Mouse (Mus musculus): ENCODE results near the gene E2f4. TPM values are rescaled to one million over a fixed set of nuclear protein-coding genes. Genes with fewer than 3 reads are reported as not detected.
A peak's percentile ranks its signal among the peaks of the same experiment; 100 is the strongest.

The E2f4 gene
- 120 and 128 TPM in 2 replicates for polyA plus RNA-seq (2016; fragmentation: Nextera tagmentation; extraction: Ambion mirVana)

GRCm38 (mm10) chr8:105297511-105298192 is at the start of gene E2f4:
Gene E2f4 (plus strand): TSS chr8:105297663.
- peak; percentile 94 for DNase-seq (ENCODE audit: low spot score)
- H3K36me3 ChIP-seq: peaks cover 43% of the 10 kb centered on the region
- H3K27me3 ChIP-seq (ENCODE audit: insufficient read depth, poor library complexity, severe bottlenecking): peaks cover 17% of the 10 kb centered on the region
- H3K9me3 ChIP-seq: no peaks in the 10 kb centered on the region
- under 1% methylated on average over 58 of the region's 58 CpGs for WGBS
- H3K27ac ChIP-seq: peak within 1 kb of the TSS; percentile 90
- H3K4me1 ChIP-seq (replicated peaks): peaks cover 29% of the 10 kb centered on the region
- H3K4me3 ChIP-seq: peak within 1 kb of the TSS; percentile 82

- no peak for DNase-seq (ENCODE audit: low spot score)
- WGBS: 91% methylated on average over 6 of the region's 6 CpGs
- H3K4me3 ChIP-seq: no peak overlapping the region
- H3K36me3 ChIP-seq: peaks cover 64% of the 10 kb centered on the region
- H3K27me3 ChIP-seq (ENCODE audit: insufficient read depth, poor library complexity, severe bottlenecking): peaks cover 24% of the 10 kb centered on the region
- no peaks in the 10 kb centered on the region for H3K9me3 ChIP-seq
- peaks cover 21% of the 10 kb centered on the region for H3K4me1 ChIP-seq (replicated peaks)
- H3K27ac ChIP-seq: no peak overlapping the region
Observed at GRCm38 (mm10) chr8:105251954-105252353, 45.5 kb upstream of the E2f4 start.

- DNase-seq (ENCODE audit: low spot score): no peak
- 87% methylated on average over 10 of the region's 10 CpGs for WGBS
Observed at GRCm38 (mm10) chr8:105252680-105253537, 44.6 kb upstream of the E2f4 start.

GRCm38 (mm10) chr8:105253766-105254151 is 43.7 kb upstream of the E2f4 start:
- H3K4me3 ChIP-seq: peak overlapping the region; percentile 72
- H3K9me3 ChIP-seq: no peaks in the 10 kb centered on the region
- peaks cover 46% of the 10 kb centered on the region for H3K36me3 ChIP-seq
- WGBS: 39% methylated on average over 20 of the region's 20 CpGs
- no peak for DNase-seq (ENCODE audit: low spot score)
- H3K27me3 ChIP-seq (ENCODE audit: insufficient read depth, poor library complexity, severe bottlenecking): peaks cover 42% of the 10 kb centered on the region
- no peak overlapping the region for H3K27ac ChIP-seq
- peaks cover 25% of the 10 kb centered on the region for H3K4me1 ChIP-seq (replicated peaks)

More at GRCm38 (mm10) chr8:105252680-105253537, 44.6 kb upstream of the E2f4 start:
- no peak overlapping the region for H3K27ac ChIP-seq
- no peak overlapping the region for H3K4me3 ChIP-seq
- H3K4me1 ChIP-seq (replicated peaks): peaks cover 21% of the 10 kb centered on the region
- H3K9me3 ChIP-seq: no peaks in the 10 kb centered on the region
- peaks cover 54% of the 10 kb centered on the region for H3K36me3 ChIP-seq
- peaks cover 33% of the 10 kb centered on the region for H3K27me3 ChIP-seq (ENCODE audit: insufficient read depth, poor library complexity, severe bottlenecking)

GRCm38 (mm10) chr8:105254152-105254965 is 43.1 kb upstream of the E2f4 start:
- Histone ChIP-seq H3K27ac (peak overlapping the region; percentile 84), H3K27me3 (ENCODE audit: insufficient read depth, poor library complexity, severe bottlenecking) (peaks cover 48% of the 10 kb centered on the region), H3K4me3 (peak overlapping the region; percentile 72), H3K4me1 (replicated peaks) (peaks cover 31% of the 10 kb centered on the region), H3K36me3 (peaks cover 40% of the 10 kb centered on the region), H3K9me3 (no peaks in the 10 kb centered on the region)
- 1% methylated on average over 74 of the region's 74 CpGs for WGBS
- peak; percentile 89 for DNase-seq (ENCODE audit: low spot score)

- H3K36me3 ChIP-seq: peaks cover 34% of the 10 kb centered on the region
- WGBS: 2% methylated on average over 14 of the region's 14 CpGs
- DNase-seq (ENCODE audit: low spot score): peak; percentile 64
- H3K27me3 ChIP-seq (ENCODE audit: insufficient read depth, poor library complexity, severe bottlenecking): peaks cover 54% of the 10 kb centered on the region
- H3K4me3 ChIP-seq: peak within 1 kb of the TSS; percentile 72
- peaks cover 37% of the 10 kb centered on the region for H3K4me1 ChIP-seq (replicated peaks)
- H3K27ac ChIP-seq: peak within 1 kb of the TSS; percentile 84
- H3K9me3 ChIP-seq: no peaks in the 10 kb centered on the region
Observed at GRCm38 (mm10) chr8:105254966-105255350, 42.5 kb upstream of the E2f4 start, which contains the start of gene B3gnt9. Gene B3gnt9 (minus strand): TSS chr8:105255153.

- 63% methylated on average over 7 of the region's 7 CpGs for WGBS
- Histone ChIP-seq H3K9me3 (peaks cover 7% of the 10 kb centered on the region; the same call in 1 of the 2 replicates), H3K27me3 (ENCODE audit: insufficient read depth, poor library complexity, severe bottlenecking) (peaks cover 79% of the 10 kb centered on the region), H3K4me1 (replicated peaks) (peaks cover 38% of the 10 kb centered on the region), H3K36me3 (peaks cover 9% of the 10 kb centered on the region), H3K4me3 (no peak overlapping the region), H3K27ac (no peak overlapping the region)
- no peak for DNase-seq (ENCODE audit: low spot score)
Observed at GRCm38 (mm10) chr8:105257318-105258114, 39.9 kb upstream of the E2f4 start.

GRCm38 (mm10) chr8:105258911-105259720 is 38.3 kb upstream of the E2f4 start:
- peak overlapping the region; percentile 51 for H3K4me3 ChIP-seq
- peak; percentile 67 for DNase-seq (ENCODE audit: low spot score)
- H3K36me3 ChIP-seq: no peaks in the 10 kb centered on the region
- peaks cover 34% of the 10 kb centered on the region for H3K4me1 ChIP-seq (replicated peaks)
- WGBS: 2% methylated on average over 55 of the region's 55 CpGs
- H3K9me3 ChIP-seq: peaks cover 7% of the 10 kb centered on the region; the same call in 1 of the 2 replicates
- no peak overlapping the region for H3K27ac ChIP-seq
- H3K27me3 ChIP-seq (ENCODE audit: insufficient read depth, poor library complexity, severe bottlenecking): peaks cover 95% of the 10 kb centered on the region

- peaks cover 34% of the 10 kb centered on the region for H3K4me1 ChIP-seq (replicated peaks)
- H3K27ac ChIP-seq: no peak overlapping the region
- 4% methylated on average over 30 of the region's 30 CpGs for WGBS
- H3K27me3 ChIP-seq (ENCODE audit: insufficient read depth, poor library complexity, severe bottlenecking): peaks cover 100% of the 10 kb centered on the region
- DNase-seq (ENCODE audit: low spot score): peak; percentile 84
- peaks cover 7% of the 10 kb centered on the region; the same call in 1 of the 2 replicates for H3K9me3 ChIP-seq
- peak overlapping the region; percentile 51 for H3K4me3 ChIP-seq
- no peaks in the 10 kb centered on the region for H3K36me3 ChIP-seq
Observed at GRCm38 (mm10) chr8:105259721-105260320, 37.6 kb upstream of the E2f4 start.

GRCm38 (mm10) chr8:105260371-105261099 is 36.9 kb upstream of the E2f4 start:
- peaks cover 31% of the 10 kb centered on the region for H3K4me1 ChIP-seq (replicated peaks)
- H3K27ac ChIP-seq: no peak overlapping the region
- WGBS: 61% methylated on average over 7 of the region's 7 CpGs
- no peak overlapping the region for H3K4me3 ChIP-seq
- DNase-seq (ENCODE audit: low spot score): no peak
- H3K36me3 ChIP-seq: no peaks in the 10 kb centered on the region
- H3K27me3 ChIP-seq (ENCODE audit: insufficient read depth, poor library complexity, severe bottlenecking): peaks cover 100% of the 10 kb centered on the region
- H3K9me3 ChIP-seq: peaks cover 7% of the 10 kb centered on the region; the same call in 1 of the 2 replicates
